Mouse (Mus musculus) intestine, postnatal 0 days (tissue): ENCODE data around the gene Klhl7. TPM values are rescaled to one million over a fixed set of nuclear protein-coding genes. Genes with fewer than 3 reads are reported as not detected.
A peak's percentile ranks its signal among the peaks of the same experiment; 100 is the strongest.
"Not testable (repeated sequence)": the region's sequence is repeated elsewhere in the genome, so short reads cannot be mapped to it uniquely, and the experiment has no call there.

Experiments
- ATAC-seq: fragments of 200-750 bp; cut with Nextera tagmentation; 2 replicates; pipeline ENCODE4 v1.8.0; 2017; ENCODE audit warnings: mild to moderate bottlenecking, moderate TSS enrichment, moderate library complexity
- H3K27ac ChIP-seq: fragments of 300-500 bp; sonication (generic); 2 replicates; pipeline ENCODE4 v1.5.1; 2014; ENCODE audit warnings: mild to moderate bottlenecking, low read depth, low read length, moderate library complexity
- H3K27me3 ChIP-seq: fragments of 300-500 bp; sonication (generic); replicated peaks from 2 replicates; pipeline ENCODE4 v1.6.1; 2014; ENCODE audit warnings: low read length, mixed read lengths; ENCODE audit not compliant: control insufficient read depth, insufficient read depth
- H3K36me3 ChIP-seq: fragments of 300-500 bp; sonication (generic); 2 replicates; pipeline ENCODE4 v1.6.1; 2014; ENCODE audit warnings: mild to moderate bottlenecking, moderate library complexity; ENCODE audit not compliant: control insufficient read depth, insufficient read depth
- H3K4me1 ChIP-seq: fragments of 300-500 bp; sonication (generic); replicated peaks from 2 replicates; pipeline ENCODE4 v1.6.1; 2014; ENCODE audit warnings: antibody characterized with exemption, low read length, mixed read lengths; ENCODE audit not compliant: control insufficient read depth, insufficient read depth
- H3K4me2 ChIP-seq: fragments of 300-500 bp; sonication (generic); replicated peaks from 2 replicates; pipeline ENCODE4 v1.6.1; 2014; ENCODE audit warnings: low read depth, mild to moderate bottlenecking, moderate library complexity
- H3K4me3 ChIP-seq: fragments of 300-500 bp; sonication (generic); 2 replicates; pipeline ENCODE4 v1.5.1; 2014; ENCODE audit warnings: low read depth, low read length
- H3K9ac ChIP-seq: fragments of 300-500 bp; sonication (generic); 2 replicates; pipeline ENCODE4 v1.6.1; 2014; ENCODE audit warnings: mild to moderate bottlenecking, low read depth, low read length
- H3K9me3 ChIP-seq: fragments of 300-500 bp; sonication (generic); 2 replicates; pipeline ENCODE4 v1.6.1; 2016; ENCODE audit warnings: mixed run types; ENCODE audit not compliant: control insufficient read depth
- CTCF ChIP-seq: sonication (generic); IDR thresholded peaks from 2 replicates; pipeline ENCODE4 v1.5.1; 2016; ENCODE audit warnings: low read depth, mild to moderate bottlenecking, control low read depth, antibody characterized with exemption, moderate library complexity
- WGBS: fragments of 180-500 bp; shearing (Covaris S2); extraction: QIAGEN DNeasy Blood & Tissue Kit; methylation state at CpG from one replicate; pipeline ENCODE4 v1.1.7; 2014; 5-methylcytosine and 5-hydroxymethylcytosine counted together
- polyA plus RNA-seq: library from polyadenylated mRNA; unstranded; fragments of >200 nt; fragmentation: Nextera tagmentation; extraction: Ambion mirVana; gene quantifications from 2 replicates; pipeline ENCODE4 v1.2.1, GENCODE M21; 2015

Klhl7 gene
- polyA plus RNA-seq, 1 experiment from 2014 or later, result 14.8 TPM

DNA sequence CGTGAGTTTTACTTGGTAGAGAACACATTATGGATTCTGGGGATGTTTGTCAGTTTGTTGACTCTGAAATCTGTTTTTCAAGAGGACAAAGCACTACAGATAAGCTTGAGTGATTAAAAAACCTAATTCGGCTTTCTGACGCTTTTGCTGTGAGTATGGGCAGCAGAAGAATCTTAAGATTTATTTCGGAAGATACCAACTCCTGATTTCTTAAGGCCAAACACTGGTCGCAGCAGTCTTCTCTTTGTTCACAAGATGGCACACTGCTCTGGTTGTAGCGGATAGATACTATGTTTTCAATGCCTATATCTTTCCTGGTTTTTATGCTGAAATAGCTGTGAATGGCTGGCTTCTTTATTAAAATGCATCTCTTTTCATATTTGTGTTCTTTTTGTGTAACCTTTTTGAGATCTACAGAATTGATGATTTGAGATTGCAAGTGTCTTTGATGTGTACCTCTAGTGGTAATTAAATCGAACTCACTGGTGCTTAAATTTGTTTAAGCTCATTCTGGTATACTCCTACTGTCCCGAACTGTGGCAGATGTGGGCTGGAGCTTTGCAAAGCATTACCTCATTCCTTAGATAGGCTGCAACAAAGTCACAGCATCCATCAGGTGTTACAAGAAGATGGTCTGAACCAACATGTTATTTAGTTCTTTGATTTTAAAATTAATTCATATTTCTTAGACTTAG is 1.2 kb downstream of the Klhl7 start:
- Histone ChIP-seq H3K36me3 (no peaks in the 10 kb centered on the region), H3K4me1 (no peaks in the 10 kb centered on the region), H3K9ac (peak overlapping the region; percentile 68; the same call in 1 of the 2 replicates), H3K4me2 (peak overlapping the region; percentile 92), H3K9me3 (no peaks in the 10 kb centered on the region), H3K4me3 (peak overlapping the region; percentile 72), H3K27ac (no peak overlapping the region), H3K27me3 (no peaks in the 10 kb centered on the region)
- peak; percentile 45 for TF ChIP-seq CTCF
- no peak for ATAC-seq
- 17% methylated on average over 8 of the region's 8 CpGs for WGBS

DNA sequence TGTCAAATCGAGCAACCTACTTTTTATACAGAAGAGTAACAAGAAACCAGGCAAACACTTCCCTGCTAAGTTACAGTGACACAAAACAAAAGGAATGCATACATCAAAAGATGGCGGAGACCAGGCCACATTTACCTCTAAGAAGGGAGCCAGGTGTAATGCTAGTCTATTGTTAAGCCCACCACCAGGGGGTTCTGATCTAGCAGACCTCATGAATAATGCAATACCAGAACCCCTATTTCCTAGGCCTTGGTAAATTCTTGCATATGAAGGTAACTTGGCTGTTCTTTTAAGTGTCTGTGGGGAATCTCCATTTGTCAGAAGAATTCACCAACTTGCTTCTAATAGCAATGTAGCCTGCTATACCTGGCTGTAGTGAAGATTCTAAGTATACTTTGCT is 2.8 kb downstream of the Klhl7 start:
- not testable (repeated sequence) for H3K36me3 ChIP-seq, H3K4me1 ChIP-seq, H3K9me3 ChIP-seq, H3K27me3 ChIP-seq, H3K4me2 ChIP-seq, H3K27ac ChIP-seq, ATAC-seq, H3K4me3 ChIP-seq, H3K9ac ChIP-seq
- 75% methylated on average over 2 of the region's 2 CpGs for WGBS

DNA sequence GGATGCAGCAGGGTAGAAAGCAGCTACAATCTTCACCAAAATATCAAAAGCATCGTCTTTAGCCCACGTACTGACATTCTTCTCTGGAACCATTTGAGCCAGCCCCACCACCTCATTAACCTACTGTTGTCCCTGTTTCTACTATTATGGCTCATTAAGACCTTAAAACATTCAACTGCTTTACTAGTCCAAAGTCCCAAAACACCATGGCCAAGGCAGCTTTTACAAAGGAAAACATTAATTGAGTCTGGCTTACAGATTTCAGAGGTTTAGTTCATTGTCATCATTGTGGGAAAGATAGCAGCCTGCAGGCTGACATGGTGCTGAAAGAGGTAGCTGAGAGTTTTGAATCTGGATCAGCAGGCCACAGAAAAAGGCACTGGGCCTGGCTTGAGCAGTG is 3.4 kb downstream of the Klhl7 start:
- H3K4me1 ChIP-seq, result no peaks in the 10 kb centered on the region
- H3K27me3 ChIP-seq, result no peaks in the 10 kb centered on the region
- no peak for TF ChIP-seq CTCF
- no peak overlapping the region for H3K9ac ChIP-seq
- H3K36me3 ChIP-seq, result no peaks in the 10 kb centered on the region
- no peak overlapping the region for H3K27ac ChIP-seq
- H3K4me2 ChIP-seq, result no peak overlapping the region
- WGBS, result 84% methylated on average over 2 of the region's 2 CpGs
- no peak for ATAC-seq
- no peaks in the 10 kb centered on the region for H3K9me3 ChIP-seq
- H3K4me3 ChIP-seq, result no peak overlapping the region

DNA sequence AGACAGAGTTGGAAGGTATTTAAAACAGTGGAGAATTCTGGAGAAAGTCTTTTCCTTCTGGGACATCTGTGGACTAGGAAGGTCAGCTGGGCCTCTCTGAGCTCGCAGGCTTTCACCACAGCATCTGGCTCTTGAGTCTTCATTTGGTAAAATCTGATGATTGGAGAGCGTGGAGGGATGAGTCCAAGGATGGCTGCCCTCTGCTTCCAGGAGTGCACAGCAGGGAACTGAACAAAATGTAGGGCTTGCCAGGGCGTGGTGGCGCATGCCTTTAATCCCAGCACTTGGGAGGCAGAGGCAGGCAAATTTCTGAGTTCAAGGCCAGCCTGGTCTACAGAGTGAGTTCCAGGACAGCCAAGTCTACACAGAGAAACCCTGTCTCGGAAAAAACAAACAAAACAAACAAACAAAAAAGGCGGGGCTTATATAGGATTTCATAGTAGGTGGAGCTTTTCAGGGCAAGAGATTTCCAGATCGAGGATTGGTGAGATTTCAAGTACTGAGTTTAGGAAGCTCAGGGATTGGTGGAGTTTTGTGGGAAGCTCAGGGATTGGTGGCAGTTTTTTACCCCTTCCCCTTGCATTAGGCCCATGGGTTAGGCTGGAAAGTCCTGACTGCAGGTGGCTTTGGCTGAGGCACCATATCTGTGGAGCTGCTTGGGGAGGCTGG is 6.8 kb downstream of the Klhl7 start:
- 88% methylated on average over 7 of the region's 7 CpGs for WGBS
- H3K27ac ChIP-seq, result no peak overlapping the region

DNA sequence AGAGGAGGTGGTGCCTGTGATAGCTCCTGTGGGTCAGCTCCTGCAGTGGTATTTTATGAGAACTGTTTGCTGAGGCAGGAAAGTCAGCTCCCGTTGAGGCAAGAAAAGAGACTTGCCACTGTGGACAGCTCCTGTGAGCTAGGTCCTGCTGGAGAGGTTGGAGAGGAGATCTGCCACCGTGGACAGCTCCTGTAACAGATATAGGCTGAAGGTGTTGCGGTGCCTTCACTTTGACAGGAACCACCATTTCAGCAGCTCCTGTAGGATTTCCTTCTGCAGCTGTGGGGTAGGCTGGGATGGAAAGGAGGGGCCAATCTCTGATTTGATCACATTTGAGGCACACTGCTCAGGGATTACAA is 7.3 kb downstream of the Klhl7 start:
- H3K4me3 ChIP-seq, result no peak overlapping the region
- H3K27me3 ChIP-seq, result no peaks in the 10 kb centered on the region
- no peak for ATAC-seq
- no peaks in the 10 kb centered on the region for H3K36me3 ChIP-seq
- H3K27ac ChIP-seq, result no peak overlapping the region
- 62% methylated on average over 3 of the region's 3 CpGs for WGBS
- no peaks in the 10 kb centered on the region for H3K9me3 ChIP-seq
- H3K9ac ChIP-seq, result no peak overlapping the region
- H3K4me2 ChIP-seq, result no peak overlapping the region
- no peak for TF ChIP-seq CTCF
- H3K4me1 ChIP-seq, result no peaks in the 10 kb centered on the region

More for the DNA sequence above, 6.8 kb downstream of the Klhl7 start:
- TF ChIP-seq CTCF, result no peak
- H3K9ac ChIP-seq, result no peak overlapping the region
- H3K4me2 ChIP-seq, result no peak overlapping the region
- no peaks in the 10 kb centered on the region for H3K9me3 ChIP-seq
- no peaks in the 10 kb centered on the region for H3K27me3 ChIP-seq
- no peaks in the 10 kb centered on the region for H3K4me1 ChIP-seq
- no peak overlapping the region for H3K4me3 ChIP-seq
- ATAC-seq, result no peak
- no peaks in the 10 kb centered on the region for H3K36me3 ChIP-seq

DNA sequence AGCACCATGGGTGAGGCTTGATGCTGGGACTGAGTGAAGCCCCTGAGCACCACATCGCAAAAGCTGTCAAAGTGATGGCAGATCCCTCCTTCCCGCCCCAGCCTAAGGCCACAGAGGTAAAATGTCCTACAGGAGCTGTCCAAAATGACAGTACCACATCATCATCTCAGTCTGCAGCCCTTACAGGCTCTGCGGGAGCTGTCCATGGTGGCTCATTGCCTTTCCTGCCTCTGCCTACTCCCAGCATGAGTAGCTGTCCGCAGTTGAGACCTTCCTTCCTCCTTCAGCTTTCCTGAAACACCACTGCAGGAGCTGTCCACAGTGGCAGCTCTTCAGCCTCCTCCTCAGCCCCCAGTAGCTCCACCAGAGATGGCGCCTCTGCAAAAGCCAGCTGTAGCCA is 9.7 kb downstream of the Klhl7 start:
- Histone ChIP-seq H3K27me3 (no peaks in the 10 kb centered on the region), H3K27ac (no peak overlapping the region), H3K9me3 (no peaks in the 10 kb centered on the region), H3K4me3 (no peak overlapping the region), H3K4me1 (no peaks in the 10 kb centered on the region), H3K36me3 (no peaks in the 10 kb centered on the region), H3K9ac (no peak overlapping the region), H3K4me2 (no peak overlapping the region)
- no peak for ATAC-seq
- WGBS, result 72% methylated on average over 5 of the region's 5 CpGs
- no peak for TF ChIP-seq CTCF
